Comparison of ENCODE assay signal across 8 mouse cellular contexts in the genomic region with DNA sequence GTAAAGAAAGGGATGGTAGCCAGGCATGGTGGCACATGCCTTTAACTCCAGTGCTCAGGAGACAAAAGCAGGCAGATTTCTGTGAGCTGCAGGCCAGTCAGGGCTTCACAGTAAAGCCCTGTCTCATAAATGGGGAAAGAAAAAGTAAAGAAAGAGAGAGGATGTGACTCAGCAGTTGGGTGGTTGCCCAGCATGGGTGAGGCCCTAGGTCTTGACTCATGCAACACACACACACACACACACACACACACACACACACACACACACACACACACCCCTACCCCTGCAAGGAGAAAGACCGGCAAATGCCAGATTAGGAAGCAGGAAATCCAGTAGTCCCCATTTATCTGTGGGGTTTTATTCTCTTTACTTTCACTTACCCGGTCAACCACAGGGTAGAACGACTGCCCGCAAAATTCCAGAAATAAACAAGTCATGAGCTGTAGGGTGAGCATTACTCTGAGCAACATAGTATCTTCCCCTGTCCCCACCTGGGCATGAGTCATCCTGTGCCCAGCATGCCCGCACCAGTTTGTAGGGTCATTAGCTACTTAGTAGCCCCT.
DNase-seq lines count a peak whose midpoint lies in the region; ATAC-seq and TF ChIP-seq lines count a peak whose summit lies in the region.

No protein-coding gene starts in this region.

- peaks cover 3% of the 10 kb centered on the region for H3K4me1 ChIP-seq in heart, adult 2 months (ENCODE audit: control insufficient read depth, insufficient read depth, low read length)
- 0 out of 2 replicates have a peak, but pooled peaks cover 2% of the 10 kb centered on the region for H3K4me1 ChIP-seq in kidney, embryonic 15.5 days

- intact Hi-C loops in heart, adult 2 months (cut with DNase I) = no loop called here

- H3K4me3 ChIP-seq in heart, adult 2 months = no peak overlapping the region
- H3K4me3 ChIP-seq in kidney, embryonic 15.5 days (replicated peaks) = no peak overlapping the region
- H3K4me3 ChIP-seq in macrophage (ENCODE audit: inconsistent target) = no peak overlapping the region

- DNase-seq in frontal cortex, postnatal 10 days (ENCODE audit: low spot score in 2 of 2) = no peak
- DNase-seq in adrenal gland, adult 2 months = peak; percentile 95
- DNase-seq in heart, adult 2 months = peak; percentile 82 to 86
- DNase-seq in urinary bladder, postnatal 25 days (ENCODE audit: low spot score) = peak; percentile 89
- DNase-seq in thymus, postnatal 10 days (ENCODE audit: low spot score in 2 of 2) = no peak

- no peak for TF ChIP-seq POLR2A in heart, adult 2 months (IDR thresholded peaks at IDR 0.05; ENCODE audit: insufficient read depth, low read depth, low read length)

- 30% methylated on average over 5 of the region's 5 CpGs for WGBS in heart, adult 2 months
- WGBS in kidney, embryonic 15.5 days = 58% methylated on average over 5 of the region's 5 CpGs
- WGBS in macrophage (ENCODE audit: missing documents) = 8% methylated on average over 5 of the region's 5 CpGs

- peak overlapping the region; percentile 73 for H3K27ac ChIP-seq in heart, adult 2 months
- H3K27ac ChIP-seq in kidney, embryonic 15.5 days = 0 out of 2 replicates have a peak overlapping the region, but pooled peaks have one; percentile 18
- peak overlapping the region; percentile 83 for H3K27ac ChIP-seq in macrophage

- H3K36me3 ChIP-seq in heart, adult 2 months (ENCODE audit: control insufficient read depth, insufficient read depth, low read length) = no peaks in the 10 kb centered on the region
- H3K36me3 ChIP-seq in kidney, embryonic 15.5 days = no peaks in the 10 kb centered on the region
- H3K36me3 ChIP-seq in macrophage (ENCODE audit: inconsistent target) = no peaks in the 10 kb centered on the region

- TF ChIP-seq CTCF in heart, adult 2 months (IDR thresholded peaks at IDR 0.05) = no peak

- H3K9me3 ChIP-seq in kidney, embryonic 15.5 days (replicated peaks) = no peaks in the 10 kb centered on the region

- no peaks in the 10 kb centered on the region for H3K79me2 ChIP-seq in heart, adult 2 months (replicated peaks; ENCODE audit: control insufficient read depth, insufficient read depth, low read length)
- H3K79me2 ChIP-seq in macrophage (ENCODE audit: inconsistent target) = no peaks in the 10 kb centered on the region

- H3K27me3 ChIP-seq in heart, adult 2 months (ENCODE audit: control insufficient read depth, insufficient read depth, low read length) = peaks cover 1% of the 10 kb centered on the region; the same call in 1 of the 2 replicates
- no peaks in the 10 kb centered on the region for H3K27me3 ChIP-seq in kidney, embryonic 15.5 days

- TF ChIP-seq EP300 in heart, adult 2 months (IDR thresholded peaks at IDR 0.05; ENCODE audit: insufficient read depth, low read depth, low read length) = peak; percentile 44; the same call in 1 of the 2 replicates

- ATAC-seq in frontal cortex, adult (ENCODE audit: low TSS enrichment) = peak; percentile 22; the same call in 1 of the 2 replicates
- ATAC-seq in kidney, embryonic 15.5 days (replicated peaks; ENCODE audit: low FRiP score) = no peak; the same call in 1 of the 2 replicates

- no peak overlapping the region for H3K9ac ChIP-seq in heart, adult 2 months (ENCODE audit: low read depth, low read length)
- no peak overlapping the region for H3K9ac ChIP-seq in kidney, embryonic 15.5 days

- H3K4me2 ChIP-seq in kidney, embryonic 15.5 days = no peak overlapping the region

Comparison
In these comparisons a context has a peak if more than half of its experiments do, and no peak if none do; other contexts are left out.
1. DNase-seq: peak in adrenal gland, adult 2 months (single experiment), heart, adult 2 months (2 of 2) and urinary bladder, postnatal 25 days (single experiment); none in frontal cortex, postnatal 10 days (0 of 2) and thymus, postnatal 10 days (0 of 2).
2. H3K27ac ChIP-seq: peak in every context shown above with its lines; median percentile 83 in macrophage; 73 in heart, adult 2 months; 18 in kidney, embryonic 15.5 days.